Mouse (Mus musculus) hindbrain, embryonic 14.5 days (tissue): ENCODE measurements at regions not wholly inside any gene's neighbourhood (a gene's known extent, or its start where the extent isn't known, plus 50 kb on each side); places are given as distances from the start of the nearest gene placed in this dataset.

Experiments used
- ATAC-seq: fragments of 200-750 bp; cut with Nextera tagmentation; 2 replicates; pipeline ENCODE4 v1.8.0; 2017; ENCODE audit warnings: moderate number of reproducible peaks, mild to moderate bottlenecking, moderate TSS enrichment, moderate library complexity; ENCODE audit not compliant: low FRiP score
- DNase-seq: peaks from one replicate; pipeline ENCODE4 v3.0.0-alpha.2; 2015; ENCODE audit warnings: low spot score
- H3K27ac ChIP-seq: fragments of 300-500 bp; sonication (generic); 2 replicates; pipeline ENCODE4 v1.5.1; 2014; ENCODE audit warnings: mild to moderate bottlenecking, moderate library complexity
- H3K27me3 ChIP-seq: fragments of 300-500 bp; sonication (generic); 2 replicates; pipeline ENCODE4 v1.6.1; 2014; ENCODE audit warnings: mild to moderate bottlenecking, low read length, mixed read lengths; ENCODE audit not compliant: control insufficient read depth, insufficient read depth
- H3K36me3 ChIP-seq: fragments of 300-500 bp; sonication (generic); replicated peaks from 2 replicates; pipeline ENCODE4 v1.6.1; 2014; ENCODE audit not compliant: control insufficient read depth, insufficient read depth
- H3K4me1 ChIP-seq: fragments of 300-500 bp; sonication (generic); replicated peaks from 2 replicates; pipeline ENCODE4 v1.6.1; 2014; ENCODE audit warnings: antibody characterized with exemption, low read length, mixed read lengths; ENCODE audit not compliant: control insufficient read depth, insufficient read depth
- H3K4me2 ChIP-seq: fragments of 300-500 bp; sonication (generic); replicated peaks from 2 replicates; pipeline ENCODE4 v1.6.1; 2014; ENCODE audit warnings: mild to moderate bottlenecking, moderate library complexity
- H3K4me3 ChIP-seq: fragments of 300-500 bp; sonication (generic); replicated peaks from 2 replicates; pipeline ENCODE4 v1.5.1; 2014; ENCODE audit warnings: mild to moderate bottlenecking, low read length
- H3K9ac ChIP-seq: fragments of 300-500 bp; sonication (generic); 2 replicates; pipeline ENCODE4 v1.6.1; 2014
- H3K9me3 ChIP-seq: fragments of 300-500 bp; sonication (generic); 2 replicates; pipeline ENCODE4 v1.6.1; 2016; ENCODE audit warnings: low read length; ENCODE audit not compliant: control insufficient read depth
- WGBS: fragments of 180-500 bp; shearing (Covaris S2); extraction: QIAGEN DNeasy Blood & Tissue Kit; methylation state at CpG from one replicate; pipeline ENCODE4 v1.1.7; 2014; 5-methylcytosine and 5-hydroxymethylcytosine counted together

- ATAC-seq (no peak), DNase-seq (no peak)
- Histone ChIP-seq H3K4me3 (no peak overlapping the region), H3K36me3 (no peaks in the 10 kb centered on the region), H3K9ac (no peak overlapping the region), H3K27ac (no peak overlapping the region), H3K9me3 (no peaks in the 10 kb centered on the region), H3K27me3 (no peaks in the 10 kb centered on the region), H3K4me2 (no peak overlapping the region), H3K4me1 (no peaks in the 10 kb centered on the region)
- 22% methylated on average over 1 of the region's 1 CpGs for WGBS
Observed at GRCm38 (mm10) chr2:82508595-82508994, 434.8 kb upstream of the Fsip2 start.

GRCm38 (mm10) chr2:82515165-82515564, 428.3 kb upstream of the Fsip2 start:
- no peak overlapping the region for H3K4me3 ChIP-seq
- no peak overlapping the region for H3K4me2 ChIP-seq
- peak; percentile 36 for DNase-seq
- no peaks in the 10 kb centered on the region for H3K27me3 ChIP-seq
- no peaks in the 10 kb centered on the region for H3K9me3 ChIP-seq
- 49% methylated on average over 3 of the region's 3 CpGs for WGBS
- H3K4me1 ChIP-seq = no peaks in the 10 kb centered on the region
- peak; percentile 37; the same call in 1 of the 2 replicates for ATAC-seq
- H3K36me3 ChIP-seq = no peaks in the 10 kb centered on the region
- no peak overlapping the region for H3K9ac ChIP-seq
- no peak overlapping the region for H3K27ac ChIP-seq

GRCm38 (mm10) chr2:82519951-82520350, 423.5 kb upstream of the Fsip2 start:
- Histone ChIP-seq H3K9me3 (no peaks in the 10 kb centered on the region), H3K27ac (no peak overlapping the region), H3K27me3 (no peaks in the 10 kb centered on the region), H3K36me3 (no peaks in the 10 kb centered on the region), H3K4me1 (no peaks in the 10 kb centered on the region), H3K4me3 (no peak overlapping the region), H3K4me2 (no peak overlapping the region), H3K9ac (no peak overlapping the region)
- DNase-seq (no peak), ATAC-seq (no peak)
- 81% methylated on average over 3 of the region's 3 CpGs for WGBS

- DNase-seq (no peak), ATAC-seq (no peak)
- no peak overlapping the region for H3K9ac ChIP-seq
- H3K27ac ChIP-seq = no peak overlapping the region
- H3K4me1 ChIP-seq = no peaks in the 10 kb centered on the region
- WGBS = 58% methylated on average over 3 of the region's 3 CpGs
- no peaks in the 10 kb centered on the region for H3K9me3 ChIP-seq
- no peak overlapping the region for H3K4me2 ChIP-seq
- H3K27me3 ChIP-seq = no peaks in the 10 kb centered on the region
- no peaks in the 10 kb centered on the region for H3K36me3 ChIP-seq
- no peak overlapping the region for H3K4me3 ChIP-seq
Observed at GRCm38 (mm10) chr2:82538958-82539357, 404.5 kb upstream of the Fsip2 start.

GRCm38 (mm10) chr2:82540676-82541075, 402.8 kb upstream of the Fsip2 start:
- Histone ChIP-seq H3K9ac (no peak overlapping the region), H3K27me3 (no peaks in the 10 kb centered on the region), H3K4me1 (no peaks in the 10 kb centered on the region), H3K9me3 (no peaks in the 10 kb centered on the region), H3K27ac (no peak overlapping the region), H3K4me2 (no peak overlapping the region), H3K4me3 (no peak overlapping the region), H3K36me3 (no peaks in the 10 kb centered on the region)
- DNase-seq = no peak
- no peak for ATAC-seq

GRCm38 (mm10) chr2:82570358-82570757, 373.1 kb upstream of the Fsip2 start:
- DNase-seq (peak; percentile 36), ATAC-seq (no peak)
- Histone ChIP-seq H3K4me3 (no peak overlapping the region), H3K27me3 (no peaks in the 10 kb centered on the region), H3K9me3 (no peaks in the 10 kb centered on the region), H3K4me1 (no peaks in the 10 kb centered on the region), H3K27ac (no peak overlapping the region), H3K4me2 (no peak overlapping the region), H3K9ac (no peak overlapping the region), H3K36me3 (no peaks in the 10 kb centered on the region)

- DNase-seq = no peak
- H3K36me3 ChIP-seq = no peaks in the 10 kb centered on the region
- no peaks in the 10 kb centered on the region for H3K27me3 ChIP-seq
- H3K4me2 ChIP-seq = no peak overlapping the region
- no peaks in the 10 kb centered on the region for H3K9me3 ChIP-seq
- no peak overlapping the region for H3K4me3 ChIP-seq
- H3K4me1 ChIP-seq = no peaks in the 10 kb centered on the region
- no peak overlapping the region for H3K9ac ChIP-seq
- H3K27ac ChIP-seq = no peak overlapping the region
- WGBS = 87% methylated on average over 2 of the region's 2 CpGs
- ATAC-seq = no peak
Observed at GRCm38 (mm10) chr2:82572099-82572498, 371.3 kb upstream of the Fsip2 start.

- Histone ChIP-seq H3K4me2 (no peak overlapping the region), H3K9me3 (no peaks in the 10 kb centered on the region), H3K4me1 (no peaks in the 10 kb centered on the region), H3K27me3 (no peaks in the 10 kb centered on the region), H3K36me3 (no peaks in the 10 kb centered on the region), H3K27ac (no peak overlapping the region), H3K9ac (no peak overlapping the region), H3K4me3 (no peak overlapping the region)
- ATAC-seq (no peak), DNase-seq (no peak)
- 74% methylated on average over 1 of the region's 1 CpGs for WGBS
Observed at GRCm38 (mm10) chr2:82573841-82574240, 369.6 kb upstream of the Fsip2 start.

GRCm38 (mm10) chr2:82579665-82580064, 363.8 kb upstream of the Fsip2 start:
- Histone ChIP-seq H3K27me3 (no peaks in the 10 kb centered on the region), H3K4me1 (no peaks in the 10 kb centered on the region), H3K4me3 (no peak overlapping the region), H3K27ac (no peak overlapping the region), H3K9me3 (peaks cover 3% of the 10 kb centered on the region; the same call in 1 of the 2 replicates), H3K9ac (no peak overlapping the region), H3K4me2 (no peak overlapping the region), H3K36me3 (no peaks in the 10 kb centered on the region)
- no peak for DNase-seq
- ATAC-seq = no peak
- WGBS = 84% methylated on average over 1 of the region's 1 CpGs

GRCm38 (mm10) chr2:82616185-82616584, 327.2 kb upstream of the Fsip2 start:
- ATAC-seq (peak; percentile 48; the same call in 1 of the 2 replicates), DNase-seq (peak; percentile 39)
- no peaks in the 10 kb centered on the region for H3K27me3 ChIP-seq
- H3K4me3 ChIP-seq = no peak overlapping the region
- H3K4me1 ChIP-seq = no peaks in the 10 kb centered on the region
- H3K36me3 ChIP-seq = no peaks in the 10 kb centered on the region
- 20% methylated on average over 3 of the region's 3 CpGs for WGBS
- no peak overlapping the region for H3K27ac ChIP-seq
- no peak overlapping the region for H3K4me2 ChIP-seq
- H3K9ac ChIP-seq = no peak overlapping the region
- 0 out of 2 replicates have a peak, but pooled peaks cover 3% of the 10 kb centered on the region for H3K9me3 ChIP-seq
